ENCODE assay signal across 8 mouse cellular contexts in genomic region chr10:34127392-34128378, GRCm38 (mm10). TPM values are rescaled to one million over a fixed set of nuclear protein-coding genes. Genes with fewer than 3 reads are reported as not detected.
DNase-seq lines count a peak whose midpoint lies in the region; ATAC-seq and TF ChIP-seq lines count a peak whose summit lies in the region.

TSS of gene Calhm6 (minus strand) at chr10:34127984.

- peak; percentile 40 to 53 for DNase-seq in CD8-positive naive resting alpha-beta T cell, adult 2 months (ENCODE audit: low read depth in 2 of 2, low spot score in 2 of 2)
- DNase-seq in adrenal gland, postnatal 36 days = peak; percentile 40 to 62
- DNase-seq in left cerebral cortex, adult 2 months (ENCODE audit: extremely low spot score in 1 of 2, low spot score in 2 of 2) = peak; percentile 39 to 47
- DNase-seq in lung, postnatal 4 days = peak; percentile 48 to 61
- DNase-seq in retina, postnatal 7 days (ENCODE audit: low read depth, low spot score) = peak; percentile 9
- DNase-seq in thymus, postnatal 4 days = peak; percentile 75

- peak; percentile 98 for ATAC-seq in frontal cortex, adult (ENCODE audit: low TSS enrichment)
- peak; percentile 92 for ATAC-seq in hindbrain, embryonic 16.5 days

- H3K4me3 ChIP-seq in hindbrain, embryonic 16.5 days (ENCODE audit: low read length) = peak within 1 kb of the TSS; percentile 56
- H3K4me3 ChIP-seq in left cerebral cortex, adult 2 months = peak within 1 kb of the TSS; percentile 58

- 17% methylated on average over 42 of the region's 44 CpGs for WGBS in hindbrain, embryonic 16.5 days

- H3K4me2 ChIP-seq in hindbrain, embryonic 16.5 days (ENCODE audit: low read length) = peak within 1 kb of the TSS; percentile 71

- H3K9ac ChIP-seq in hindbrain, embryonic 16.5 days (ENCODE audit: low read depth, low read length) = peak within 1 kb of the TSS; percentile 69

- no peaks in the 10 kb centered on the region for H3K27me3 ChIP-seq in hindbrain, embryonic 16.5 days (replicated peaks; ENCODE audit: control insufficient read depth, insufficient read depth, low read length)

- no peaks in the 10 kb centered on the region for H3K36me3 ChIP-seq in hindbrain, embryonic 16.5 days (ENCODE audit: control insufficient read depth, insufficient read depth, low read length)

- no peaks in the 10 kb centered on the region for H3K9me3 ChIP-seq in hindbrain, embryonic 16.5 days (ENCODE audit: control insufficient read depth, low read length)

- H3K27ac ChIP-seq in hindbrain, embryonic 16.5 days (ENCODE audit: low read depth, low read length) = no peak within 1 kb of the TSS
- peak within 1 kb of the TSS; percentile 28; the same call in 1 of the 2 replicates for H3K27ac ChIP-seq in left cerebral cortex, adult 2 months

- no peak for TF ChIP-seq CTCF in left cerebral cortex, adult 2 months (IDR thresholded peaks at IDR 0.05)

- no peaks in the 10 kb centered on the region for H3K4me1 ChIP-seq in hindbrain, embryonic 16.5 days (ENCODE audit: control insufficient read depth, insufficient read depth, low read depth, low read length)

- intact Hi-C loops in left cerebral cortex, adult 2 months (cut with DNase I) = no loop called here

RNA-seq across cellular contexts. Expression of gene Calhm6, which starts in this region (rescaled TPM):
- total RNA-seq in adrenal gland, postnatal 36 days (2021) = under 1 TPM; 0.66 to 0.76 TPM
- 0.76 and 0.79 TPM in 2 replicates for polyA plus RNA-seq in hindbrain, embryonic 16.5 days (2015; fragmentation: Nextera tagmentation; extraction: Ambion mirVana)
- under 1 TPM in 1 of 2 experiments, not detected in 1; 0.33 TPM for total RNA-seq in left cerebral cortex, adult 2 months (2021)

Comparison
In these comparisons a context has a peak if more than half of its experiments do, and no peak if none do; other contexts are left out.
1. Peak in DNase-seq in adrenal gland, postnatal 36 days; RNA of the gene not detected or under 1 TPM.
2. Peak in ATAC-seq, H3K4me3 ChIP-seq, H3K9ac ChIP-seq and H3K4me2 ChIP-seq in hindbrain, embryonic 16.5 days; RNA of the gene not detected or under 1 TPM.
3. Peak in DNase-seq, H3K4me3 ChIP-seq and H3K27ac ChIP-seq in left cerebral cortex, adult 2 months; RNA of the gene not detected or under 1 TPM.
4. DNase-seq: peak in every context shown above with its lines; median percentile 75 in thymus, postnatal 4 days; 54 in lung, postnatal 4 days; 51 in adrenal gland, postnatal 36 days; 46 in CD8-positive naive resting alpha-beta T cell, adult 2 months; 43 in left cerebral cortex, adult 2 months; 9 in retina, postnatal 7 days.